Mouse (Mus musculus): ENCODE measurements around the gene Slc17a9.

GRCm38 (mm10) chr2:180705066-180705465 lies 20.0 kb upstream of the Slc17a9 start:
- no peak for TF ChIP-seq GATA1 (IDR thresholded peaks at IDR 0.05; ENCODE audit: low read length)
- TF ChIP-seq TAL1 (IDR thresholded peaks at IDR 0.05; ENCODE audit: low read length) = no peak
